Mouse (Mus musculus): Measurements from ENCODE around the gene Capn7.

GRCm38 (mm10) chr14:31369377-31369776 is 32.9 kb downstream of the Capn7 start:
- no peak for TF ChIP-seq POLR2A (IDR thresholded peaks at IDR 0.05; ENCODE audit: control insufficient read depth in 1 of 2, insufficient read depth in 1 of 2, low read depth in 1 of 2, low read length in 2 of 2, poor library complexity in 1 of 2)
- no peak for TF ChIP-seq CTCF (IDR thresholded peaks at IDR 0.05 in 2 of 3, conservative IDR thresholded peaks at IDR 0.05 in 1 of 3; ENCODE audit: control insufficient read depth in 1 of 3, insufficient read depth in 1 of 3, low read depth in 2 of 3, low read length in 3 of 3, poor library complexity in 1 of 3, severe bottlenecking in 1 of 3)

All from MEL (cell line).